Mouse (Mus musculus) kidney, adult 11 months (tissue): ENCODE measurements around the gene Nell2.

Source experiments
- DNase-seq: peaks from one replicate; pipeline ENCODE4 v3.0.0; 2022

Gene Nell2

GRCm38 (mm10) chr15:95467195-95467594 lies 61.2 kb downstream of the Nell2 start:
- no peak for DNase-seq

DNA sequence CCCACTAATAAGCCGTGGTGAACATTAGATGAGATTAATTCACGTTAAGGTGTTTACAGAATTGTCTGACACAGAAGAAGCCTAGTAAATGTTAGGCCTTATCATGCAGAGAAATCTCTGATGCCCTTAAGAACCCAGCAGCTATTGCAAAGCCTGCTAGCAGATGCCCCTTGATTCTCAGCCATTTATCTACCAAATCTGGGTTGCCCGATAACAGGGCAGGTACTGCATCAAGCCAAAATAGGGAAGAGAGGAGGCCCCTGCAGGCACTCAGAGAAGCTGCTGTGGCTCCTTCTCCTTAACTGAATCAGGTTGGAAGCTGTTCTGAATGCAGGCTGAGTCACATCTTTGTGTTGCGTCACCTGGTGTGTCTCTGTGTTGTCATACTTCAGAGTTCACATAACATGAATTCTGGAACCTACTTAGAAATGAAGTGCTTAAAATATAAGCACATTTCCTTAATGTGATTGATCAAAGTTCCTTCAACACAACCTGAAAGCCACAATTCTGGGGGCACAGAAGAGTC lies 68.3 kb downstream of the Nell2 start:
- no peak for DNase-seq

DNA sequence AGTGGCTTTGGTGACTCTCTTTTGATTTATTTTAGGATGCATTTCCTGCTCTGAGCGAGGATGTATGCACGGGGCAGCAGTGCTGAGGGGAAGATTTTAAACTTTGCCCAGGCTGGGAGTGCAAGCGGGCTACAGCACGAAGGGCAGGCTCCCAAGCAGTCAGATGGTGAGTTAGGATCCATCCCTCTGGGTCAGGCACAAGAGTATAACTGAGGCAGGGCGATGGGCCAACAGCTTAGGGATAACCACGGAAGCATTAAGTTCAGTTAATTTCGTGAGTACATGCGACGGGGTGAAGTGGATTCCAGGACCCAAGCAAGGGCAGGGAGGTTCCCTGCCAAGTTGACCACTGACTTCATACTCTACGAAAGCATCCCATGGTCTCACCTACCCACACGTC lies 83.8 kb downstream of the Nell2 start:
- DNase-seq = no peak

- DNase-seq = no peak
These were observed 90.6 kb downstream of the Nell2 start for GRCm38 (mm10) chr15:95437740-95438139.

- DNase-seq = no peak
These were observed 92.1 kb downstream of the Nell2 start for GRCm38 (mm10) chr15:95436261-95436660.

DNA sequence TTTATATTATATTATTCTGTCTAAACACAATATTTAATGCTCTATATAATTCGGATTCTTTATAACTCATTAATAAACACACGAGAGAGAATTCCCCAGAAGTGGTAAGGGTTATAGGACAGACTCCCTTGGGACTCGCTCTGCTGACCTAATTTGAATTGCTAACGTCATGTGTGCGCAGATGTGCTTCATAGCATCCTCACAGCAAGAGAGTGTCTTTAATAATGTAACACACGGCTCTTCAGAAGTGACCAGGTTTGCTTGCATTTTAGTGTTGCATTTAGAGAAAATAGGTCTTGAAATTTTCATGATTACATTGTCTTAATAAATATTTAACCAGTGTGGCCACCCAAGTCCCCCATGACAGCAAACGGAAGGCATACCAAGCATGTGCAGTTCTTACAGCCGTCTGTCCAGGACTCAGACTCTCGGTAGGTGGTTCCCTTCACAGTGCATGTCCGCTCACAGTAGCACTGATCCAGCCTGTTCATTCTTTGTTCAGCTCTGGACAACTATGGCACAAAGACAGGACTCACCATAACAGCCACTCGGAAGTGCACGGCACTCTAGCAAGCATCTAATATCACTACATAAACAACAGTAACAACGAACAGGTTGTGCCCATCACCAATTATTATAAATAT lies 97.1 kb downstream of the Nell2 start:
- DNase-seq = no peak

DNA sequence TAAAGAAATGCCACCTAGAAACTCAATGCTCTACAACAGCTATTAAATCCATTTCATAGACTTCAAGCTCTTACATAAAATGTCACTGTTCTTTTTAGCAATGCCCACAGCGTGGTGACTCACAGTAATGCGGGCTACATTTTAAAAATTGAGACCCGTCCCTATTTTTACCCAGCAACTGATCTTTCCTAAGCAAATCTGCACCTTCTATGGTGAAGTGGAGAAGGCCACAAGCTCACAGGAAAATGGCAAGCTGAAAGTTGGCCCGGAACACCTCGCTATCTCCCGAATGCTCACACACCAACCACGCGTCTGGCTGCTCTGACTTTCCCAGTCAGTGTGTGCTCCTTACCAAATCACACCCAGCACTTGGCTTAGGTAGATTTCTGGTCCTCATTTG lies 98.4 kb downstream of the Nell2 start:
- no peak for DNase-seq

GRCm38 (mm10) chr15:95428003-95428663 lies 100.2 kb downstream of the Nell2 start:
- no peak for DNase-seq

- no peak for DNase-seq
These were observed 103.3 kb downstream of the Nell2 start for GRCm38 (mm10) chr15:95425085-95425484.

DNA sequence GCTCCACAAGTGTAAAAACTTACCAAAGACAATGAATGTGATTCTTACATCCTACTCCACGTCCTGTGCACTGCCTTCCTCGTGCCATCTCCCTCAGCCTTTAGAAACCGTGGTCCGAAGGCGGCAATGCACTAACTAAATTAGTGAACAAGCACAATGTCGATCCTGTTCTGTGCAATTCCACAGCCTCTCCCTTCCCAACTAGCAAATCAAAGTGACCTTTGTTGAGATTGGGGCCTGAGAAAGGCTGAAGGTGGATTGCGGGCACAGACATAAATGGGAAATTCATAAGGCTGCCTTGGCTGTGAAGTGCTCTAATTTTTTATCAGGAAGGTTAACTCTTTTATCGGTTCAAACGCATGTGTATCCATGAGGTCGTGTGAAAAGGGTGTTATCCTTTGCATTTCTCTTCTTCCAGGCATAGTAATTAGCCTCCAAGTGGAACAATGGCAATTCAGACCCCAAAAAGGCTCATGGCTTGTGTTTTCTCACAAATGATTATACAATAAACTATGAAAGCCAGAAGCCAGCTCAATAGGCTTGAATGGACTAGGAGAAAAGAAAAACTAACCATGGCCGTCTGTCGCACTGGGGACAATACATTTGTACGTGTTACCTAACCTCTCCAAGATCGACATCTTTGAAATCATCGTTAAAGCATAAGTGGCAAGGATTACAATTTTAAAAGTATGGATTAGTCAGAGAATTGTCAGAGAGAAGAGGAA lies 106.0 kb downstream of the Nell2 start:
- DNase-seq = no peak

GRCm38 (mm10) chr15:95418641-95419040 lies 109.7 kb downstream of the Nell2 start:
- DNase-seq = no peak

- DNase-seq = no peak
These were observed 116.2 kb downstream of the Nell2 start for GRCm38 (mm10) chr15:95411949-95412741.

DNA sequence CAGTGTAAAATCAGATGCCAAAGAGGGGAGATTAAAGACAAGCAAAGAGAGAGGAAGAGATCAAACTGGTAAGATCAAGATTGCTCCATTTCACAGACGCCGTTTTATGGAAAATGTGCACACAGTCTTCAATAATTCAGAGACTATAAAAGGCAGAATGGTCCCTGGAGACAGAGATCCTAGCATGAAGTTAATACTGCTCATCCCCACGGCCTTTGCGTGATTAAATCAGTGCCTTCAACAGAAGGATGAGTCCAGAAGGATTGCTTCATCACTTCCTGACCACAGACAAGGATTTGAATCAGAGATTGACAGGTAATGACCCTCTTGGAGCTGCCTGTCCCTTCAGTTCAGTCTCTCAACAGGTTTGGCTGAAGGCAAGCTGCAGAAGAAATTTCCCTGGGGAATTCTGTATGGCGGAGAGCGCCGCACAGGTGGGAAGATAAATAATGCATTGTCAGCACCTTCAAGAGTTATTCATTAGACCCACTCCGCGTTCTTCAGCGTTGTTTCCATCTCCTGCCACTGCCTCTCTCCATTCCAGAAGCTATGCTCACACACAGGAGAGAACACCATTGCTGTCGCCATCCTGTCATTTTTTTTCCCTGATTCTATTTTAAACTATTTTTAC lies 118.0 kb downstream of the Nell2 start:
- no peak for DNase-seq

DNA sequence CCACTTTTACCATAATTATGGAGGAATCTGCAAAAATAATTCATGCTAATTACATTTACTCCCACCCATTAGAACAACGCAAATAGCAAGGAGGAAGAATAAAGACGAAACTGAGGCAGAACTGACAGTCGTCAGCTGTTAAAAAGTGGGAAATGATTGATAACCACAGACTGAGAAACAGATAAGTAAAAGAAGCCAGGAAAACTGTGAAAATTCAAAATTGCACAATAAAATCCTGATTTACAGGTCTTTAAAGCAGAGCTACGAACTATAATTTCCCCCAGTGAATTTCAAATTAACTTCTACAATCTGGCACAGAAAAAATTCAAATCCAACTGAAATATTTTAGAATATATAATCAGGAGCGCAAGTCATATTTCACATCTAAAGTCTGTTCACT lies 138.0 kb downstream of the Nell2 start:
- no peak for DNase-seq

- DNase-seq = no peak
These were observed 139.4 kb downstream of the Nell2 start for GRCm38 (mm10) chr15:95388950-95389349.

DNA sequence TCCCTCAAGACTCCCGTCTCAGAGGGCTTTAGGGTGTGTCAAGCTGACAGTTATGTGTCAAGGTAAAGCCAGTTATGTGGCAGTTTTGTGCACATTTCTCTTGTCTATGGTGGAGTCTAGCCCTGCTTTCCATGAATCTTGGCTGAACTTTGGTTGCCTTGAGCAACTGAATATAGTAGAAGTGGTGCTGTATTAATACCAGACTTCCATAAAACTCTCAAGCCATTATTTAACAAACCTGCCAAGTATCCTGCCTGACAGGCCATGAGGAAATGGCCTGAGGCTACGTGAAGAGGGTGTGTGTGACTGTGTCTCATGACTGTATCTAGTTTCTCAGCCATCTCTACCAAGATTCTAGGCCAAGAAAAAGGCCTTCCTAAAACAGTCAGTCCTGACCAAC lies 147.5 kb downstream of the Nell2 start:
- no peak for DNase-seq

DNA sequence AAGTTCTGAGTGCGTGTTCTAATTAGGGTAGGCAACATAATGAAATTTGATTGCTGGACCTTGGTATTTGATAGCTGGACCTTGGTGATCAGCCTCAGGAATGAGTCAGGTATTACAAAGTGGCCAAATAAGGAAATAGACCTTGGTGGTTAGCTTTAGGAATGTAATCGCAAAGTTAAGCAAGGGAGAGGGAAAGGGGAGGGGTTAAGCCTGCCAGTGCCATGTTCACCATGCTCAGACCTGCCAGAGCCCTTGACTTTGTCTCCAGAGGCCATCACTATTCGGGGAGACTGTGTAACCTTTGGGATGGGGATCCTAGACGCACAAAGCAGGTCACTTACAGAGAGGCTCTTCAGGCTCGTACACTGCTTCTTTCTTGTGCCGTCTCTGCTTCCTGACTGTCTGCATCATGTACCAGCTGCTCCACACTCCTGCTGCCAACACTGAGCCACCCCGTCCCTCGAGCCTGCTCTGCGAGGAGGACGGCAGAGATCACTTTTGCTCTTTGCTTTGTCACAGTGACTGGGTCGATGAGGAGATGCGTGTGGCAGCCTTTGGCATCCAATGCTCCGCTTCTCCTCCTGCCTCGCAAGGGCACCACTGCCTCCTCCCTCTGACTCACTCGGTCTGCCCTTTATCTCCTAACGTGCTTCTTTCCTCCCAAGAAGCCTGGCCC lies 157.5 kb downstream of the Nell2 start:
- no peak for DNase-seq

DNA sequence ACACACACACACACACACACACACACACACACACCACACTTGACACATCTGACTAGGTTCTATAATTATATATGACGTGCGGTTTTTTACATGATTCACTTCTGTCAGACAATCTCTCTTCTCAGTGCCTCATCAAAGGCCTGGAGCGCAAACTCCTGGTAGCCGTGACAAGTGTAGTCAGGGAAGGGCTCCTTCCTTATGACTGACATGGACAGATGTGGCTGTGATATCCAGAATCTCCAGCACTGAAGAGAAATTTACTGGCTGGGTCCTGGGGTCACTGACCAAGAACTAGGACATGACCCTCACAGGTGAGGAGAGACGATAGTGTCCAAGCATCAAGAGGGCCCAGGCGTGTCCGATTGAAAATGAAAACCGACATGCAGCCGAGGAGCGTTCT lies 160.2 kb downstream of the Nell2 start:
- no peak for DNase-seq

- no peak for DNase-seq
These were observed 161.9 kb downstream of the Nell2 start for GRCm38 (mm10) chr15:95366506-95366905.

GRCm38 (mm10) chr15:95354806-95355205 lies 173.6 kb downstream of the Nell2 start:
- DNase-seq = no peak

- DNase-seq = no peak
These were observed 193.7 kb downstream of the Nell2 start for GRCm38 (mm10) chr15:95334323-95335296.
